Mouse (Mus musculus): ENCODE results near the gene Gne.

GRCm38 (mm10) chr4:44040802-44041201 is 43.2 kb downstream of the Gne start:
- TF ChIP-seq EP300 (IDR thresholded peaks at IDR 0.05; ENCODE audit: low read depth) = no peak
- no peak for TF ChIP-seq CTCF (IDR thresholded peaks at IDR 0.05; ENCODE audit: low read depth)

Data from liver, postnatal 0 days (tissue).